Comparison of ENCODE assay signal across 12 mouse cellular contexts in genomic region chr9:26760576-26760975, GRCm38 (mm10). TPM values are rescaled to one million over a fixed set of nuclear protein-coding genes. Genes with fewer than 3 reads are reported as not detected.
"Had no signal": no experiment of that assay in that cellular context is flagged by ENCODE, and none has a peak within 500 bp of the region (broad histone marks: within the 10 kb centered on the region; RNA-seq: fewer than 3 reads in every experiment).

No protein-coding gene starts in this region.

- DNase-seq: thymus, postnatal 14 days had no signal

- H3K4me1 ChIP-seq: kidney, embryonic 15.5 days; limb, embryonic 15.5 days; liver, embryonic 12.5 days had no signal

- H3K36me3 ChIP-seq: kidney, embryonic 15.5 days; limb, embryonic 15.5 days; liver, embryonic 12.5 days had no signal

- H3K9me3 ChIP-seq: kidney, embryonic 15.5 days; limb, embryonic 15.5 days; liver, embryonic 12.5 days; neural tube, embryonic 15.5 days had no signal

- H3K4me3 ChIP-seq: kidney, embryonic 15.5 days; limb, embryonic 15.5 days; liver, embryonic 12.5 days; midbrain, embryonic 10.5 days; myocyte; neural tube, embryonic 15.5 days had no signal

- ATAC-seq: liver, embryonic 12.5 days had no signal

- H3K9ac ChIP-seq: kidney, embryonic 15.5 days; limb, embryonic 15.5 days; liver, embryonic 12.5 days; lung, embryonic 14.5 days; neural tube, embryonic 15.5 days had no signal

- H3K27me3 ChIP-seq: kidney, embryonic 15.5 days; limb, embryonic 15.5 days; liver, embryonic 12.5 days; neural tube, embryonic 15.5 days had no signal

- H3K4me2 ChIP-seq: kidney, embryonic 15.5 days; limb, embryonic 15.5 days; liver, embryonic 12.5 days; lung, embryonic 14.5 days; neural tube, embryonic 15.5 days had no signal

- H3K27ac ChIP-seq: kidney, embryonic 15.5 days; limb, embryonic 15.5 days; liver, embryonic 12.5 days; midbrain, embryonic 10.5 days; neural tube, embryonic 15.5 days had no signal

RNA-seq across cellular contexts. Expression of gene B3gat1, which starts 27.0 kb away (rescaled TPM):
- total RNA-seq: megakaryocyte, adult 5-6 weeks had no signal
- polyA plus RNA-seq: large intestine, adult 2 months; liver, embryonic 12.5 days; liver, embryonic 16.5 days; myocyte; small intestine, adult 2 months had no signal

RNA-seq across cellular contexts. Expression of gene Glb1l2, which starts 45.7 kb away (rescaled TPM):
- total RNA-seq: megakaryocyte, adult 5-6 weeks had no signal
- polyA plus RNA-seq: myocyte had no signal
